Mouse (Mus musculus): ENCODE measurements around the gene Plekha4. TPM values are rescaled to one million over a fixed set of nuclear protein-coding genes. Genes with fewer than 3 reads are reported as not detected.

The Plekha4 gene
- polyA plus RNA-seq, 1 experiment from 2014 or later: 0.51 TPM

GRCm38 (mm10) chr7:45568601-45569473, 42.7 kb downstream of the Plekha4 start:
- no peak for TF ChIP-seq CTCF (IDR thresholded peaks at IDR 0.05; ENCODE audit: low read depth)
- no peak for TF ChIP-seq EP300 (IDR thresholded peaks at IDR 0.05; ENCODE audit: low read depth)
- Histone ChIP-seq H3K27me3 (ENCODE audit: insufficient read depth, low read length) (no peaks in the 10 kb centered on the region), H3K9me3 (ENCODE audit: low read length) (no peaks in the 10 kb centered on the region), H3K4me2 (ENCODE audit: low read depth, low read length) (peak overlapping the region; percentile 81), H3K27ac (ENCODE audit: low read depth) (peak overlapping the region; percentile 95), H3K4me3 (ENCODE audit: low read depth, low read length) (peak overlapping the region; percentile 46), H3K36me3 (replicated peaks; ENCODE audit: insufficient read depth, low read length) (no peaks in the 10 kb centered on the region; the same call in 1 of the 2 replicates), H3K4me1 (ENCODE audit: insufficient read depth) (peaks cover 54% of the 10 kb centered on the region), H3K9ac (replicated peaks) (peak overlapping the region; percentile 41)
- peak; percentile 9 for ATAC-seq
- peak; percentile 11 for DNase-seq
- WGBS (ENCODE audit: insufficient replicate concordance): 51% methylated on average over 10 of the region's 10 CpGs

DNA sequence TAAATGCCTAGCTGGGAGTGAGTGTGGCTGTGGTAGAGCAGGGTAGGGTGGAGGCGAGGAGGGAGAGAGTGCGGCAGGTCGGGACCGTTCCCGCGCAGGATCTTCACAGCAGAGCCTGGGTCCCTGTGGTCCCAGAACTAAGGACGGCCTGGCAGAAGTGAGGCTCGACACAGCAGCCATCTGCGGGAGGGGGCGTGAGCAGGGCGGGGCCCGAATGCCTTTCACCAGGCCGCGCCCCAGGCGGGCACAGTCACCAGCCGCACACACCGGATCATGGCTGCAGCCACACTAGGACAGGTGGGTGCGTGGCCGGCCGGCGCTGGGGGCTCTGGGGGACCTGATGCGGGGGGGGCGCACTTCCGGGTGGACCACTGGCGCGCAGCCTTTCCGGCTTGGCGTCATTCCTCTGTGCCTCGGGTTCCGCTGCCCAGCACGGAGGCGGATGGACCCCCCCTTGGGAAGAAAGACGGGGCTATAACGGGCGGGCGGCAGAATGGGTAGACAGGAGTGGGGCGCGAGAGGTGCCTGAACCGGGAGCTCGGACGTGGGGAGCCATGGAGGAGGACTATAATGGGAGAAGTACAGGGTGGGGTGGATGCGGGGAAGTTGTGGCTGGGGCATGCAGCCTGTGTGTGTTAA, 44.1 kb downstream of the Plekha4 start, which contains the start of gene Bcat2:
Gene Bcat2, plus strand, starts transcription at position 51 of the 639 bp plus-strand sequence.
- Histone ChIP-seq H3K27me3 (ENCODE audit: insufficient read depth, low read length) (no peaks in the 10 kb centered on the region), H3K9me3 (ENCODE audit: low read length) (no peaks in the 10 kb centered on the region), H3K4me1 (ENCODE audit: insufficient read depth) (peaks cover 54% of the 10 kb centered on the region), H3K9ac (replicated peaks) (peak within 1 kb of the TSS; percentile 67), H3K4me3 (ENCODE audit: low read depth, low read length) (peak within 1 kb of the TSS; percentile 60), H3K4me2 (ENCODE audit: low read depth, low read length) (peak within 1 kb of the TSS; percentile 75), H3K36me3 (replicated peaks; ENCODE audit: insufficient read depth, low read length) (no peaks in the 10 kb centered on the region; the same call in 1 of the 2 replicates), H3K27ac (ENCODE audit: low read depth) (peak within 1 kb of the TSS; percentile 95)
- TF ChIP-seq CTCF (IDR thresholded peaks at IDR 0.05; ENCODE audit: low read depth) (no peak), EP300 (IDR thresholded peaks at IDR 0.05; ENCODE audit: low read depth) (no peak)
- WGBS (ENCODE audit: insufficient replicate concordance): 6% methylated on average over 40 of the region's 42 CpGs
- ATAC-seq: peak; percentile 8
- DNase-seq: peak; percentile 88

GRCm38 (mm10) chr7:45571966-45572365, 45.8 kb downstream of the Plekha4 start:
- peaks cover 53% of the 10 kb centered on the region for H3K4me1 ChIP-seq (ENCODE audit: insufficient read depth)
- peaks cover 2% of the 10 kb centered on the region; the same call in 1 of the 2 replicates for H3K36me3 ChIP-seq (replicated peaks; ENCODE audit: insufficient read depth, low read length)
- H3K4me2 ChIP-seq (ENCODE audit: low read depth, low read length): peak overlapping the region; percentile 75
- TF ChIP-seq EP300 (IDR thresholded peaks at IDR 0.05; ENCODE audit: low read depth) (no peak), CTCF (IDR thresholded peaks at IDR 0.05; ENCODE audit: low read depth) (no peak)
- DNase-seq (no peak), ATAC-seq (no peak)
- H3K4me3 ChIP-seq (ENCODE audit: low read depth, low read length): no peak overlapping the region
- no peaks in the 10 kb centered on the region for H3K9me3 ChIP-seq (ENCODE audit: low read length)
- WGBS (ENCODE audit: insufficient replicate concordance): 19% methylated on average over 1 of the region's 1 CpGs
- no peaks in the 10 kb centered on the region for H3K27me3 ChIP-seq (ENCODE audit: insufficient read depth, low read length)
- peak overlapping the region; percentile 64; the same call in 1 of the 2 replicates for H3K27ac ChIP-seq (ENCODE audit: low read depth)
- H3K9ac ChIP-seq (replicated peaks): 0 out of 2 replicates have a peak overlapping the region, but pooled peaks have one; percentile 67

DNA sequence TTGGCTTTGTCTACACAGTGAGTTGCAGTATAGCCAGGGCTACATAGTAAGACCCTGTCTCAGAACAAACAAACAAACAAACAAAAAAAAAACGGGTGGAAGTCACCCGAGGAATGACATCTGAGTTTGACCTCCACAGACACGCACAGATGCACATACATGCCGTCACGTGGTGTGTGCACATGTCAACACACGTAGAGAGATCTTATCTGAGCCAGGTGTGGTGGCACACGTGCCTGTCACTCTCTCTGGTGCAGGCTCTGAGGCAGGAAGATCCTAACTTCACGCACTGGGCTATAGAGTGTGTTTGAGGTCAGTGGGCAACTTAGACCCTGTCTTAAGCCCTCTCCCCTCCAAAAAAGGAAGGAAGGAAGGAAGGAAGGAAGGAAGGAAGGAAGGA, 47.8 kb downstream of the Plekha4 start:
- Histone ChIP-seq H3K27ac (ENCODE audit: low read depth) (peak overlapping the region; percentile 81), H3K36me3 (replicated peaks; ENCODE audit: insufficient read depth, low read length) (peaks cover 6% of the 10 kb centered on the region), H3K9ac (replicated peaks) (peak overlapping the region; percentile 70), H3K4me3 (ENCODE audit: low read depth, low read length) (peak overlapping the region; percentile 54), H3K4me1 (ENCODE audit: insufficient read depth) (peaks cover 36% of the 10 kb centered on the region), H3K4me2 (ENCODE audit: low read depth, low read length) (peak overlapping the region; percentile 55), H3K9me3 (ENCODE audit: low read length) (no peaks in the 10 kb centered on the region), H3K27me3 (ENCODE audit: insufficient read depth, low read length) (no peaks in the 10 kb centered on the region)
- no peak for TF ChIP-seq CTCF (IDR thresholded peaks at IDR 0.05; ENCODE audit: low read depth)
- TF ChIP-seq EP300 (IDR thresholded peaks at IDR 0.05; ENCODE audit: low read depth): no peak
- DNase-seq: peak; percentile 56
- ATAC-seq: peak; percentile 43
- WGBS (ENCODE audit: insufficient replicate concordance): 58% methylated on average over 8 of the region's 8 CpGs

- ATAC-seq: peak; percentile 75
- Histone ChIP-seq H3K4me3 (ENCODE audit: low read depth, low read length) (peak overlapping the region; percentile 54), H3K27ac (ENCODE audit: low read depth) (peak overlapping the region; percentile 81), H3K27me3 (ENCODE audit: insufficient read depth, low read length) (no peaks in the 10 kb centered on the region), H3K4me2 (ENCODE audit: low read depth, low read length) (peak overlapping the region; percentile 55), H3K4me1 (ENCODE audit: insufficient read depth) (peaks cover 30% of the 10 kb centered on the region), H3K36me3 (replicated peaks; ENCODE audit: insufficient read depth, low read length) (peaks cover 6% of the 10 kb centered on the region), H3K9ac (replicated peaks) (peak overlapping the region; percentile 70), H3K9me3 (ENCODE audit: low read length) (no peaks in the 10 kb centered on the region)
- 61% methylated on average over 15 of the region's 15 CpGs for WGBS (ENCODE audit: insufficient replicate concordance)
- peak; percentile 67 for DNase-seq
- TF ChIP-seq EP300 (IDR thresholded peaks at IDR 0.05; ENCODE audit: low read depth) (peak; percentile 54; the same call in 1 of the 2 replicates), CTCF (IDR thresholded peaks at IDR 0.05; ENCODE audit: low read depth) (no peak)
Measured at GRCm38 (mm10) chr7:45574472-45575379, 48.6 kb downstream of the Plekha4 start.

Data from liver, postnatal 0 days (tissue).